Mouse (Mus musculus): ENCODE measurements around the gene Dcaf15. TPM values are rescaled to one million over a fixed set of nuclear protein-coding genes. Genes with fewer than 3 reads are reported as not detected.

Gene Dcaf15
- 63.6 TPM for total RNA-seq (2023)

DNA sequence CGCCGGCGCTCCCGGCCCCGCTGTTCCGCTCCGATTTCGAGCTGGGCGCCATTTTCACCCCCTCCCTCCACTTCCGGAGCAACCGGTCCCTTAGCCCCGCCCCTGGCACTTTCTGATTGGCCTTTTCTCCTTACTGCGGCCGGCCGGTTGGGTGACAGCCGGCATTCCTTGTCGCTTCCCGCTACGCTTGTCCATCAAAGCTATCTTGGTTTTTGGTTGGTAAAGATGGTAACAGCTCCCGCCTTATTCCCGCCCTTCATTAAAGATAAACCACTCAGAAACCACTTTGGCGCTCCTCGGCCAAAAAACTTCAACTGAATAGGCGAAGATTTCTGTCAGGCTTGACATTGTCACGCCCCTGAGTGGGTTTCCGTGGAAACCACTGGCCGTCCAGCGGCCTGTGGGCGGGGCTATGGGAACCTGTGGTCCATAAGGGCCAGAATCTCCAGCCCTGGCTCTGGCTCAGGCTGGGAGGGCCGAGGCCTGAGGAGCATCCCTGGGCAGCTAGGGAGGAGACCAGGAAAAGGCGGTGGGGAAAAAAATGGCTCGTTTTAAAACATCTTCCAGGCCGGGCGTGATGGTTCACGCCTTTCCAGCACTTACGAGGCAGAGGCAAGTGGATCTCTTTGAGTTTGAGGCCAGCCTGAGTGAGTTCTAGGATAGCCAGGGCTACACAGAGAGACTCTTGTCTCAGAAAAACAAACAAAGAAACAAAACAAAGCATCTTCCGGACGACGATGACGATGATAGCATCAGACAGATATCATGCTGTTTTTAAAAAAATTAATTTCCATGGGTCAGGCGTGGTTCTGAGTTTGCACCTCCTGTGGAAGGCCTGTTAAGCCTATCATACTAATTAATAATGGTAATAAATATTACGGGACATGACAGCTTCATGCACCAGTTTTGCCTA, at the start of gene Dcaf15:
Gene Dcaf15, minus strand, starts transcription at position 72 of the 913 bp plus-strand sequence.

DNA sequence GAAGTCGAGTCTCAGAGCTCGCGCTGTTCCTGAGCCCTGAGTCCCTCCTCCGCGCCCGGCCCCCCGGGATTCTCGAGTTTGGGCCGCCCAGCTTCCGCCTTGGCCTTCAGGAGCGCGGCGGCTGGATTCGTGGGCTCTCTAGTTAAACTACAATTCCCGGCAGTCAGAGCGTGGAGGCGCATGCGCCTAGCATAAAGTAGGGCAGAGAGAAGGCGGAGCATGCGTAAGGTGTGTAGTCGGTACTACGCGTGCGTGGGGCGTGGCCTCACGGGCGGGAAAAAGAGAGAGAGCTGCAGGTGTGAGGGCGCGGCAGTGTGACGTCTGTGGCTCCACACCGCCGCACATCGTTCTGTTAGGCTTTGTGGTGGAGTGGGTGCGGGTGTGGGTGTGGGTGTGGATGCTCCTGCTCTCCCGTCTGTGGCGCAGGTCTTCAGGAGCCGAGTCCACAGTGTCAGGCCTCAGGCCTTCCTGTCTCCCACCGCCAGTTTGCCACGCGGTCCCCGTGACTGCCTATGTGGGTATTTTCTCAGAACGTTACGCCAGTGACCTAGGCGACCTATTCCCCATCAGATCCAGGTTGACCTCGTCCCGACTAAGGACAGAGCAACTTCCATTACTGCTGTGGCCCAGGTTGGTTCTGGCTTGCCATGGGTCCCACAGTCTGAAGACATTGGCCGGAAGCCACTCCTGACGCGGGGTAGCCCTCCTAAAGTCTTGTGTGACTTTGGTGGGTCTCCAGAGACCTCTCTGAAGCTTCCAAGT, 43.4 kb upstream of the Dcaf15 start, which contains the start of the genes Cc2d1a and 4930432K21Rik:
Gene Cc2d1a, minus strand, starts transcription at position 168 of the 762 bp plus-strand sequence.
Gene 4930432K21Rik, plus strand, starts transcription at position 257 of the 762 bp plus-strand sequence.

DNA sequence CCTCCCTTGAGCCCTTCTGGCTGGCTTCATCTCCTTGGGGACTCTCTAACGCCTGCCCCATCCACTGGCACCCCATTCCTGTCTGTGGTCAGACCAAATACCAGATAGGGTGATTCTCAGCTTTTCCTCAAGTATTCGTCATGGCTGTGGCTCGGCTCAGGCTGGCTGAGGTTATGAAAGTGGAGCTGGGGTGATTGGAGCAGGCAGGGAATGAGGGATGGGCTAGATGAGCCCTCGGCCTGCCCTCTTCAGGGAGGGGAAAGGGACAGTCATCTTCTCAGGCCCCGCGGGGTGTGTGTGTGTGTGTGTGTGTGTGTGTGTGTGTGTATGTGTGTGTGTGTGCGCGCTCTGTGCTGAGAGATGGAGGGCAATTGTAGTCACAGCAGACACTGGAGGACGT, 21.1 kb upstream of the Dcaf15 start, which contains the start of gene Podnl1:
Gene Podnl1, plus strand, starts transcription at position 334 of the 400 bp plus-strand sequence.

DNA sequence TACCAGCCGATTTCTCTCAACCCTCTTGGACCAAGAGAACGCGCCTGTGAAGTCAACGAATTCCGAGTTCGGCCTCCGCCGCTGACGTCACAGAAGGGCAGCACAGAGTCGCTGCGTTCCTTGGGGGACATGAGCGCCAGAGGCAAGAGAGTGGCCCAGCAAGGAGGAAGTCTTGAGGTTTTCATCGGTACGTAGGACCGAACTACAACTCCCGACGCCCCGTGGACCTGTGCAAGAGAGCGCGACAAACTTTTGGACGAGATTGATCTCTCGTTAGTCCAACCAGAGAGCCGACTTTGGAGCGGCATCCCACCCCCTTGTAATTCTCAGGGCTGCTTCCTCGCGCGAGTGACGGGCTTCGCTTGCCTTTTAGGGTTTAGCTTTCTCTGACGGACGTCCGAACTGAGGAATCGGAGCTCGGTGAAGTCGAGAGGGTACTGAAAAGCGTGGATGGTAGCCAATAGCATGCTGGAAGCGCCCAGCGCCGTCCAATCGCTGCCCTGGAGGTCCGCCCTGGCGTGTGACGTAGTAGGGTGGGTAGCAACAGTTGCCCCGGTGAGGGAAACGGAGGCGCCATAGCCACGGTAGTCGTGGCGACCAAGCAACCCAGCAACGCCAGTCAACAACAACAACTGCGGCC, 38.2 kb downstream of the Dcaf15 start, which contains the start of gene Rfx1:
Gene Rfx1, plus strand, starts transcription at position 544 of the 640 bp plus-strand sequence.

DNA sequence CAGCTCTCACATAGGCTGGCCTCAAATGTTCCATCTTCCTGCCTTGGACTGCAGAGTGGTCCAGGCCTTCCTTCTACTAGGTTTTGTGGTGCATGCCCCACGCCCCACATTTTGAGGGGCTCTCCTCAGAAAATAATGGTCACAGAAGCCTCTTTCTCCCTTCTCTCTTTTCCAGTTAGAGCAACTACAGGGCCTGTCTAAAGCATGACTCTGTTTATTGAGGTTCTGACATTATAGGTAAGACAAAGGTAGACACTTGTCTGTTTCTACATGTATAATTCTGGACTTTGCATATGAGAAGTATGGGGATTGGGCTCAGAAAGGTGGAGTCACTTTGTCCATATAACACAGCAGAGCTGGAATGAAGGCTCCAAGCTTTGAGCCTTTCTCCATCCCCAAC, 39.5 kb downstream of the Dcaf15 start, which contains the start of gene Gm10643:
Gene Gm10643, minus strand, starts transcription at position 101 of the 400 bp plus-strand sequence.

Other genes with a start within 250 kb of the Dcaf15 start
- gene Adgrl1, start 204.7 kb downstream of the Dcaf15 start, total RNA-seq (2023) = 59.2 TPM
- gene Gm10644, start 149.6 kb downstream of the Dcaf15 start, total RNA-seq (2023) = 0.53 TPM
- 3.9 TPM for gene Asf1b, start 149.3 kb downstream of the Dcaf15 start, total RNA-seq (2023)
- 37.1 TPM for gene Prkaca, start 131.8 kb downstream of the Dcaf15 start, total RNA-seq (2023)
- 42.4 TPM for gene Samd1, start 107.1 kb downstream of the Dcaf15 start, total RNA-seq (2023)
- gene 1700067K01Rik, start 103.3 kb downstream of the Dcaf15 start, total RNA-seq (2023) = not detected
- gene 2210011C24Rik, start 92.6 kb downstream of the Dcaf15 start, total RNA-seq (2023) = not detected
- not detected for gene Palm3, start 83.3 kb downstream of the Dcaf15 start, total RNA-seq (2023)
- gene Il27ra, start 62.2 kb downstream of the Dcaf15 start, total RNA-seq (2023) = 187 TPM
- gene Rln3, start 59.8 kb downstream of the Dcaf15 start, total RNA-seq (2023) = not detected
- 2.9 TPM for gene Gm10643, start 39.6 kb downstream of the Dcaf15 start, total RNA-seq (2023)
- gene Rfx1, start 37.9 kb downstream of the Dcaf15 start, total RNA-seq (2023) = 113 TPM
- gene Podnl1, start 21.2 kb upstream of the Dcaf15 start, total RNA-seq (2023) = 4.2 TPM
- gene Cc2d1a, start 43.2 kb upstream of the Dcaf15 start, total RNA-seq (2023) = 30.3 TPM
- 2.7 TPM for gene 4930432K21Rik, start 43.3 kb upstream of the Dcaf15 start, total RNA-seq (2023)
- gene Nanos3, start 80.4 kb upstream of the Dcaf15 start, total RNA-seq (2023) = not detected
- 36.1 TPM for gene Zswim4, start 132.3 kb upstream of the Dcaf15 start, total RNA-seq (2023)
- 193 TPM for gene D8Ertd738e, start 145.0 kb upstream of the Dcaf15 start, total RNA-seq (2023)
- 31.7 TPM for gene Mri1, start 152.6 kb upstream of the Dcaf15 start, total RNA-seq (2023)
- 18.3 TPM for gene Ccdc130, start 165.6 kb upstream of the Dcaf15 start, total RNA-seq (2023)